Mouse (Mus musculus) layer of hippocampus, adult 9-11 months (tissue): ENCODE data around the gene Frmd8.

Experiments used
- DNase-seq: peaks from one replicate; pipeline ENCODE4 v3.0.0; 2022

Frmd8 gene

GRCm38 (mm10) chr19:5803881-5804279 lies 71.2 kb downstream of the Frmd8 start:
- DNase-seq: no peak

GRCm38 (mm10) chr19:5803041-5803880 lies 71.8 kb downstream of the Frmd8 start:
- DNase-seq: peak; percentile 99

GRCm38 (mm10) chr19:5802787-5803040 lies 72.4 kb downstream of the Frmd8 start:
- DNase-seq: no peak

GRCm38 (mm10) chr19:5802011-5802786 lies 72.9 kb downstream of the Frmd8 start:
- DNase-seq: peak; percentile 92

- DNase-seq: no peak
These were observed 73.6 kb downstream of the Frmd8 start for GRCm38 (mm10) chr19:5801432-5801964.

GRCm38 (mm10) chr19:5800632-5801431 lies 74.2 kb downstream of the Frmd8 start:
- no peak for DNase-seq

- DNase-seq: no peak
These were observed 74.8 kb downstream of the Frmd8 start for GRCm38 (mm10) chr19:5800350-5800631.
